Mouse (Mus musculus) limb, embryonic 10.5 days (tissue): Measurements from ENCODE around the gene Gm30191. TPM values are rescaled to one million over a fixed set of nuclear protein-coding genes. Genes with fewer than 3 reads are reported as not detected.
A peak's percentile ranks its signal among the peaks of the same experiment; 100 is the strongest.
"Not testable (repeated sequence)": the region's sequence is repeated elsewhere in the genome, so short reads cannot be mapped to it uniquely, and the experiment has no call there.

Source experiments
- DNase-seq: peaks from one replicate; pipeline ENCODE4 v3.0.0-alpha.2; 2017; ENCODE audit warnings: low spot score
- H3K27ac ChIP-seq: fragments of 300-500 bp; sonication (generic); 2 replicates; pipeline ENCODE4 v1.5.1; 2016; ENCODE audit warnings: mild to moderate bottlenecking
- H3K27me3 ChIP-seq: fragments of 300-500 bp; sonication (generic); 2 replicates; pipeline ENCODE4 v1.6.1; 2016; ENCODE audit warnings: low read depth, mild to moderate bottlenecking; ENCODE audit not compliant: poor library complexity, severe bottlenecking
- H3K36me3 ChIP-seq: fragments of 300-500 bp; sonication (generic); 2 replicates; pipeline ENCODE4 v1.6.1; 2016; ENCODE audit warnings: mild to moderate bottlenecking, moderate library complexity
- H3K4me1 ChIP-seq: fragments of 300-500 bp; sonication (generic); 2 replicates; pipeline ENCODE4 v1.6.1; 2016
- H3K4me3 ChIP-seq: fragments of 300-500 bp; sonication (generic); 2 replicates; pipeline ENCODE4 v1.5.1; 2016; ENCODE audit warnings: mild to moderate bottlenecking, moderate library complexity
- H3K9me3 ChIP-seq: fragments of 300-500 bp; sonication (generic); replicated peaks from 2 replicates; pipeline ENCODE4 v1.6.1; 2016; ENCODE audit warnings: mild to moderate bottlenecking
- WGBS: fragments of 180-500 bp; shearing (Covaris S2); methylation state at CpG from one replicate; pipeline ENCODE4 v1.1.7; 2016; 5-methylcytosine and 5-hydroxymethylcytosine counted together
- polyA plus RNA-seq: library from polyadenylated mRNA; unstranded; fragments of >200 nt; fragmentation: Nextera tagmentation; extraction: Ambion mirVana; gene quantifications from 2 replicates; pipeline ENCODE4 v1.2.1, GENCODE M21; 2016

The Gm30191 gene
- polyA plus RNA-seq, 1 experiment from 2014 or later = not detected

DNA sequence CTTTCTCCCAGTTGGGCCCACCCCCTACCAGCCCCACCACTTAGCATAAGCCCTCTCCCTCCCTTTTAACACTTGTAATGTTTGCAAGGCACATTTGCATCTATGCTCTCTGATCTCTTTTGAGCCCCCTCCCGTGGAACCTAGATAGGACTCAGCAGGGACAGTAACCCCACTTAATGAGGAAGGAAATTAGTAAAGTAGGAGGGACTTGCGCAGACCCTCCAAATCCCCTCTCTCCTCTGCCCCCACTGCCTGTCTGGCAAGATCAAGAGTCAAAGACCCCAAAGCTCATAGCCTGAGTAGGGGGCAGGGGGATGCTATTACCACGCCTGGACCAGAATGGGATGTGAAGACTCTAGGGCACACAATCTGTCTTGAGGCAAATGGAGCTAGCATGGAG, 8.1 kb downstream of the Gm30191 start:
- no peak for DNase-seq
- Histone ChIP-seq H3K27me3 (peaks cover 64% of the 10 kb centered on the region), H3K27ac (peak overlapping the region; percentile 88), H3K36me3 (no peaks in the 10 kb centered on the region), H3K4me1 (peaks cover 83% of the 10 kb centered on the region), H3K4me3 (0 out of 2 replicates have a peak overlapping the region, but pooled peaks have one; percentile 61), H3K9me3 (no peaks in the 10 kb centered on the region)
- 20% methylated on average over 3 of the region's 3 CpGs for WGBS

DNA sequence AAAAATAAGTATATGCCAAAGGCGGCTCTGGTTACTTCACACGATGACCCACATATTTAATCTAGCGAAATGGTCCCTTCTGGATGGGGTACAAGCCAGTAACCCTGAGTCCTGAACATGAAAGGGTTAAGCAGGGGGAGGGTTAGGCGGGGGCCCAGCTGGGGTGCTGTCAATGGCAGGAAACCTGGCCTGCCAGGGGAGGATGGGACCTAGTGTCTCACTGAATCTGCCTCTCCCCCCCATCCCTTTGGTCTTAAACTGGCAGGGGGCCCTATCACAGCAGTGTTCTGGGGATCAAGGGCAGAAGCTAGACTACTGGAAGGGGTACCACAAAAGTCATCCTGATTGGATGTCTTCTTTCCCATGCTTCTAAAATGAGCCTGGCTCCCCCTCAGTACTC, 9.1 kb downstream of the Gm30191 start:
- Histone ChIP-seq H3K9me3 (no peaks in the 10 kb centered on the region), H3K27me3 (peaks cover 54% of the 10 kb centered on the region), H3K4me1 (peaks cover 73% of the 10 kb centered on the region), H3K4me3 (peak overlapping the region; percentile 28; the same call in 1 of the 2 replicates), H3K36me3 (no peaks in the 10 kb centered on the region), H3K27ac (peak overlapping the region; percentile 82)
- WGBS = 20% methylated on average over 4 of the region's 4 CpGs
- no peak for DNase-seq

DNA sequence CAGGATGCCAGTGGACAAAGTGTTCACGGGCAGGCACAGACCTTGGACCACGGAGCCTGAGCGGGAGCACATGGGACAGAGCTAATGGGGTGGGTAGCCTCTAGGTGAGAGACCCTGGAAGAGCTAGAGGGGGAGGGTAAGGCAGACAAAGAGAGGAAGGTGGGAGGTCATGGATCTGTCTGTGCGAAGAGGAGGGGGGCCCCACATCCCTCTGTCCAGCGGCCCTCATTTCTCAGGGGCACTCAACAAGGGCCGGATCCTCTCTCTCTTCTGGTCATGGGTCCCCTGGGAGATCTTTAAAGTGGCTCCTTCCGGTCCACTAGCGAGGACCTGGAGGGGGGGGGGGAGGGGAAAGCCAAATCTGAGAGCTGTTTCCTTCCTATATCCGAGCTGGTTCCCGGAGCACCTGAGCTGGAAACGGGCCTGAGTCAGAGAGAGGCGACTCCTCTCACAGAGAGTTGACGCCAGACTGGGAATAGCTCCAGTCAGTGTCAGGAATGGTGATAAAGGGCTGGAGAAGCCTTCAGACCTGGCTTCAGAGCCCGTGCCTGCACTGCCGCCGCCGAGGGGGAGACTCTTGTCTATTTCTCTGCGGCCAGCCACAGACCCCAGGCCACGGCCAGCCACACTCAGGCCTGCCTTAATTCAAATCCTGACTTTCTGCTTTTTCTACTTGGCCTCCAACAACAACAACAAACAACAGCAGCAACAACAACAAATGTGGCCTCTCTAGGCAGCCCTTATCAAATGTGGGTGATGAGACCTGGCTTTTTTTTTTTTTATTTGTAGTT, 9.9 kb downstream of the Gm30191 start:
- Histone ChIP-seq H3K4me3 (peak overlapping the region; percentile 28), H3K9me3 (no peaks in the 10 kb centered on the region), H3K36me3 (no peaks in the 10 kb centered on the region), H3K4me1 (peaks cover 65% of the 10 kb centered on the region), H3K27me3 (peaks cover 47% of the 10 kb centered on the region), H3K27ac (peak overlapping the region; percentile 82)
- WGBS = 4% methylated on average over 19 of the region's 19 CpGs
- DNase-seq = peak; percentile 53

DNA sequence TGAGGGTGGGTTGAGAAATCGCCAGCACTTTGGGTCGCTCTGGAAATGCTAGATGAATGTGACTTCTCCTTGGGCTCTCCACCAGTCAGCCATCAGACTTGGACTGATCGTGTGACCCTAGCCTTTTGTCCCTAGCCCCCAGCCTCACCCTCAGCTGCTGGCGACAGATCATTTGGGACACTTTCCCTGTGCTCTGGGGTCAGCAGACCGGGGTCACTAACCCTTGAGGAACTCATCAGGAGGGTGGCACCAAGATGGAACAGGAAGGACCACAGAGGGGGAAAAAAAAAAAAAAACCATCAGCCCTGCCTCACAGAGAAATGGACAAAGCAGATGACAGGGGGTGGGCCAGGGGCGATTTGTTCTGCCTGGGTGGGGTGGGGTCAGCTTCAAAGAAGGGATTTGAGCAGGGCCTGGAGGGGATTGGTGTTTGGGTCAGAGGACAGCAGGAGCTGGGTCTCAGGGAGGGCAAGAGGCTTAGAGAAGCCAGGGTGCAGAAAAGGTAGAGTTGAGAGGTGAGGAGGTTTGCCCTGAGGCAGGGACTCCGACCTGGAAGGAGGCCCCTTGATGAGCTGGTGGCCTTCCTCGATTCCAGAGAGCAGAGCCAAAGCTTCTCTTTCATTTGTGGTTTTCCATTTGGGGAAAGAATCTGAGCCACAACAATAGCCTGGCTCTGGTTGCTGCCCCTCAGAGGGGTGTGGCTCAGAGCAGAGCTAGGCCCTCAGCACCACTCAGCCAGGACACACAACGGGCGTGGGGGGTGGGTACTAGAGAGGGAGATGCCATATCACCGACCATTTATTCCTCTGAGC, 10.7 kb downstream of the Gm30191 start:
- Histone ChIP-seq H3K27me3 (peaks cover 39% of the 10 kb centered on the region), H3K36me3 (no peaks in the 10 kb centered on the region), H3K9me3 (no peaks in the 10 kb centered on the region), H3K27ac (peak overlapping the region; percentile 82), H3K4me1 (peaks cover 57% of the 10 kb centered on the region), H3K4me3 (no peak overlapping the region)
- 8% methylated on average over 11 of the region's 11 CpGs for WGBS
- DNase-seq = peak; percentile 34

DNA sequence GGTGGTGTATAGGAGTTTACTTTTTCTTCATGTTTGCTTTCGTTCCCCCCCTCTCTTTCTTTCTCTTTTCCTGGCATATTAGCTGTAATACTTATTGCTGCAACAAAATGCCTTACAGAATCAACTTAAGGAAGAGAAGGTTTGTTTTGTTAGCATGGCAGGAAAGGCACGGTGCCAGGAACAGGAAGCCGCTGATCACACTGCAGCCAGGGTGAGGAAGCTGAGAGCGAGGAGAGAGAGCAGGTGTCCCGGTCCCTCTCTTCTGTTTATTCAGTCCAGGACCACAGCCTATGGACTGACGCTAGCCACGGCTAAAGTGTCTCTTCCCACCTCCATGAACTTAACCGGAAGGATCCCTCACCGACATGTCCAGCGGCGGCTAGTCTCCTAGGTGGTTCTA, 11.6 kb downstream of the Gm30191 start:
- no peaks in the 10 kb centered on the region for H3K9me3 ChIP-seq
- no peaks in the 10 kb centered on the region for H3K36me3 ChIP-seq
- WGBS = 75% methylated on average over 11 of the region's 11 CpGs
- peaks cover 29% of the 10 kb centered on the region for H3K27me3 ChIP-seq
- H3K4me3 ChIP-seq = no peak overlapping the region
- H3K4me1 ChIP-seq = peaks cover 48% of the 10 kb centered on the region
- H3K27ac ChIP-seq = no peak overlapping the region
- DNase-seq = no peak

DNA sequence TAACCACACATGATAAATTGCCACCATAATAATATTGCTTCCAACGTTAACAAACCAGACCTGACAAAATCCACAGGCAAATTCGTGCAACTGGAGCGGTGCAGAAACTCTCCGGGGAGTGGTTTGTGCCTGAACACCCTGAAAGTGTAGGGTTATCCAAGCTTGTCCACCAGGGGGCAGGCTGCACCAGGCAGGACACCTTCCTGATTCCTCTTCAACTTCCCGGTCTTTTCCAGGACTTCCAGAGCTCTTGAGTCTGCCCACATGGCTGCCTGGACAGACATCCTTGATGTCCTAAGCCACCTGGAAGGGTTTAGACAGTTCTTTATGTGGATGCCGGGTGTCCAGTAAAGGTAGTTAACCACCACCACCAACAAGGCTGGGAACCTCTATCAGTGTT, 16.5 kb downstream of the Gm30191 start:
- peak; percentile 71 for DNase-seq
- 32% methylated on average over 6 of the region's 6 CpGs for WGBS
- H3K27me3 ChIP-seq = no peaks in the 10 kb centered on the region
- H3K27ac ChIP-seq = no peak overlapping the region
- H3K36me3 ChIP-seq = no peaks in the 10 kb centered on the region
- H3K9me3 ChIP-seq = no peaks in the 10 kb centered on the region
- no peaks in the 10 kb centered on the region; the same call in 1 of the 2 replicates for H3K4me1 ChIP-seq
- H3K4me3 ChIP-seq = no peak overlapping the region

DNA sequence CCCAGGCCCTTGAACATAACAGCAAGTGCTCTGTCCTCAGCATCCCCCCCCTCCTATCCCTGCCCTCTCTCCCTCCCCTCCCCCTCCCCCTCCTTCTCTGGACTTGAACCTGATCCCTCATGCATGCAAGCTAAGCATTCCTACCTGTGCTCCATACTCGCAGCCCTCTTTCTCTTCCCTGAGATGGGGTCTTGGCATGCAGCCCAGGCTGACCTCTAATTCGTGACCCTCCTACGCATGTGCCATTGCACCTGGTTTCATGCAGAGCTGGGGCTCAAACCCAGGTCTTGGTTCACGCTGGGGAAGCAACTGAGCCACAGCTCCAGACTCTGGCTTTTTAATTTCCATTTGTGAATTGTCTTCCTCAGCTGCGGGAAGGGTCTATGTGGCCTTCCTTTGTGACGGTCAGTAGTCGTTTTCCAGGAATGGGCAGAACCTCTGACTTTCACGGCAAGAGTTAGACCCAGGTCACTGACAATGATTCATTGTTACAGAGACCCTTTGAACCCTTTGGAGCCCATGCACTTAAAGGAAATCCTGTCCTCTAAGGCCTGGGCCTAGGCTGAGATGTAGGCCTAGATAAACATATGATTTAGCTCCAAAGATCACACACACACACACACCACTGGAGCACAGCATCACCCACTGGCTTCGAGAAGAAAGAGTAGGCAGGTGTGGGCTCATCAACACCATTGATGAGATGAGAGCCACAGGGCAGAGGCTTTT, 19.3 kb downstream of the Gm30191 start:
- Histone ChIP-seq H3K27me3 (no peaks in the 10 kb centered on the region), H3K4me3 (no peak overlapping the region), H3K9me3 (no peaks in the 10 kb centered on the region), H3K36me3 (no peaks in the 10 kb centered on the region), H3K4me1 (no peaks in the 10 kb centered on the region; the same call in 1 of the 2 replicates), H3K27ac (no peak overlapping the region)
- 66% methylated on average over 9 of the region's 9 CpGs for WGBS
- no peak for DNase-seq

DNA sequence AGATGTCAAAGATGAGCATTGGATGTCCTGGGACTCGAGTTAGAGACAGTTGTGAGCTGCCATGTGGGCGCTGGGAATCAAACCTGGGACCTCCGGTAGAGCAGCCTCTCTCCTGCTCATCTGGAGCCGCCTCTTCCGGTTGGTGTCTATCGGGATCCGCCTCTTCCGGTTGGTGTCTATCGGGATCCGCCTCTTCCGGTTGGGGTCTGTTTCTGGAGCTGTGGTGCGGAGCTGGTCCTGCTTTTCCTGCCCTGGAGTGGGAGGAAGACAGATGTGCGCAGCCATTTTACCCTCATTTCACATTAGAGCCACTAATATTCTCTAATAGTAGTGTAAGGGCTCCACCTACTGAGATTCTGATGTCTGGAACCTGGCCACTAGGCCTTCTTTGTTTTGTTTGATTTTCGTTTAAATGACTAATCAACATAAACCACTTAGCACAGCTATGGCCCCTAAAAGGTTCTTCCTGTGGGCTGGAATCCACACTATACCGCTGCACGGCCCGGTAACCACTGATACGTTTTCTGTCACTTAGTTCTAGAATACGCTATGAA, 21.4 kb downstream of the Gm30191 start:
- no peaks in the 10 kb centered on the region for H3K27me3 ChIP-seq
- H3K4me1 ChIP-seq = peaks cover 7% of the 10 kb centered on the region
- H3K9me3 ChIP-seq = no peaks in the 10 kb centered on the region
- 86% methylated on average over 19 of the region's 19 CpGs for WGBS
- no peak overlapping the region for H3K4me3 ChIP-seq
- H3K36me3 ChIP-seq = no peaks in the 10 kb centered on the region
- DNase-seq = no peak
- H3K27ac ChIP-seq = no peak overlapping the region

DNA sequence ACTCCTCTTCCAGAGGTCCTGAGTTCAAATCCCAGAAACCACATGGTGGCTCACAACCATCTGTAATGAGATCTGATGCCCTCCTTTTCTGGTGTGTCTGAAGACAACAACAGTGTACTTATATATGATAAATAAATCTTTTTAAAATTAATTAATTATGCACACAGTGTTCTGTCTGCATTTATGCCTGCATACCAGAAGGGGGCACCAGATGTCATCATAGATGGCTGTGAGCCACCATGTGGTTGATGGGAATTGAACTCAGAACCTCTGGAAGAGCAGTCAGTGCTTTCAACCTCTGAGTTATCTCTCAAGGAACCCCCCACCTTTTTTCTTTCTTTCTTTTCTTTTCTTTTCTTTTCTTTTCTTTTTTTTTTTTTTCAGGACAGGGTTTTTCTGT, 22.9 kb downstream of the Gm30191 start:
- not testable (repeated sequence) for H3K36me3 ChIP-seq, DNase-seq, H3K9me3 ChIP-seq, H3K4me3 ChIP-seq, H3K27ac ChIP-seq, H3K27me3 ChIP-seq
- H3K4me1 ChIP-seq = peaks cover 14% of the 10 kb centered on the region

DNA sequence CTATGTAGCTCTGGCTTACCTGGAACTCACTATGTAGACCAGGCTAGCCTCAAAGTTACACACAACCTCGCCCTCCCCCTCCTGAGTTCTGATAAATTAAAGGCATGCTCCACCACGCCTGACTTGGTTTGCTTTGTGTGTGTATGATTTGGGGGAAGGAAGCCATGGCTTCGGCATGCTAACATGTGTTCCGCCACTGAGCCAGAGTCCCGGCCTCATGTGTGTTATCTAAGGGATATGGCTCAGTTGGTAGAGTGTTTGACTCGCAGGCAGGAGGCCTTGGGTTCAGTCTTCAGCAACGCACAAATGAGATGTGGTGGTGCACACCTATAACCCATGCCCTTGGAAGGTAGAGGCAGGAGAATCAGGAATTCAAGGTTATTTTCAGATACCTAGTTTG, 25.2 kb downstream of the Gm30191 start:
- no peak for DNase-seq
- Histone ChIP-seq H3K4me3 (no peak overlapping the region), H3K27ac (no peak overlapping the region), H3K4me1 (peaks cover 14% of the 10 kb centered on the region), H3K27me3 (no peaks in the 10 kb centered on the region), H3K9me3 (no peaks in the 10 kb centered on the region), H3K36me3 (peaks cover 13% of the 10 kb centered on the region)
- WGBS = 87% methylated on average over 7 of the region's 7 CpGs

DNA sequence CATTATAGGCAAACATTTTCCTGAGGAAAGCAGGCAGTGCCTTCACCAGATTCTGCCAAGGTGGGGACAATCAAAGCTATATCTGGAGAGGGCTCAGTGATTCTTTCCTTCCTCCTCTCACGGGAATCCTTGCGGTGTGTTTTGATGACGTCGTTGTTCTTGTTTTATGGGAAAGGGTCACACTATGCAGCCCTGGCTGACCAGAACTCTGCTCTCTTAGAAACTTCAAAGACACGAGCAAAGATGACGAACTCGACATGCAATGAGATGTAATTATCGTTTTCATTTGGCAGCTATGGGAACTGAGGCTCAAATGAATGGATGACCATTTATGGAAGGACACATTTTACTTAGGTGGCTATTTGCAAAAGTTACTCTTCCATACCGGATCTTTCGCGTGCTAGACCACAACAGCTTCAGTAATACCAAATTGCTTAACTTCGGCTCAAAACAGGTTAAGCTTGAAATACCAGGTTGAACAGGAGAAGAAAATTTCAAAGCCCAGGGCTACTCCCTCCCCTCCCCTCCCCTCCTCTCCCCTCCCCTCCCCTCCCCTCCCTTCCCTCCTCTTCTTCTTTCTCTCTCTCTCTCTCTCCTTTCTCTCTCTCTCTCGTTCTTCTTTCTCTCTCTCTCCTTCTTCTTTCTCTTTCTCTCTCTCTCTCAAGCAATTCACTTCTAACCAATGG, 26.1 kb downstream of the Gm30191 start:
- Histone ChIP-seq H3K27ac (peak overlapping the region; percentile 30; the same call in 1 of the 2 replicates), H3K4me1 (peaks cover 14% of the 10 kb centered on the region), H3K4me3 (peak overlapping the region; percentile 34), H3K9me3 (no peaks in the 10 kb centered on the region), H3K27me3 (no peaks in the 10 kb centered on the region), H3K36me3 (peaks cover 22% of the 10 kb centered on the region)
- no peak for DNase-seq
- 27% methylated on average over 13 of the region's 13 CpGs for WGBS
